ENCODE assay signal across 8 mouse cellular contexts in the genomic region with DNA sequence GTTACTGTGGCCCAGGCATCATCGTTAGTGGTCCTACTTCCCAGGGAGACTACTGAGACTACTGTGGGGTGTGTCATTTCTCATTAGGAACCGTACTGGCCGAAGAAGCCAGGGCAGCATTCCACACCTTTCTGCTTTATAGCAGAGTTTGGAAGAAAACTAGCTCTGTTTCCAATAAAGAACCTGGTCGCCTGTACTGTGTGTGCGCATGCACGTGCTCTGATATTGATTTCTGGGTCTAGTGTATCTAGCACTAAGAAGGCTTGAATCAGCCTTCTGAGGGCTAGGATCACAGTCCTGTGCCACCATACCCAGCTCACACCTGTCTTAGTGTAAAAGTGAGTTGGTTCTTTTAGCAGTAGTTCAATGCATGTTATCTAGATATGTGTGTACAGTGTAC. TPM values are rescaled to one million over a fixed set of nuclear protein-coding genes. Genes with fewer than 3 reads are reported as not detected.
DNase-seq lines count a peak whose midpoint lies in the region; ATAC-seq and TF ChIP-seq lines count a peak whose summit lies in the region.

No protein-coding gene starts in this region.

- no peak for TF ChIP-seq EP300 in CH12.LX (IDR thresholded peaks at IDR 0.05; ENCODE audit: low read length)

- peak overlapping the region; percentile 69 for H3K4me2 ChIP-seq in CH12.LX (ENCODE audit: insufficient read depth, low read depth, poor library complexity, severe bottlenecking)
- H3K4me2 ChIP-seq in heart, embryonic 16.5 days (ENCODE audit: low read depth, low read length), result peak overlapping the region; percentile 76
- peak overlapping the region; percentile 87 for H3K4me2 ChIP-seq in liver, embryonic 16.5 days (ENCODE audit: low read depth, low read length)

- no peak for TF ChIP-seq CTCF in CH12.LX (conservative IDR thresholded peaks at IDR 0.05 in 1 of 2, IDR thresholded peaks at IDR 0.05 in 1 of 2; ENCODE audit: low read depth in 2 of 2, low read length in 2 of 2)

- no peaks in the 10 kb centered on the region for H3K9me3 ChIP-seq in CH12.LX (replicated peaks; ENCODE audit: low read length)
- H3K9me3 ChIP-seq in heart, embryonic 16.5 days (replicated peaks; ENCODE audit: control insufficient read depth, low read length), result no peaks in the 10 kb centered on the region
- no peaks in the 10 kb centered on the region for H3K9me3 ChIP-seq in liver, embryonic 16.5 days (replicated peaks; ENCODE audit: control insufficient read depth, low read length)

- 67% methylated on average over 6 of the region's 6 CpGs for WGBS in heart, embryonic 16.5 days
- 57% methylated on average over 6 of the region's 6 CpGs for WGBS in liver, embryonic 16.5 days (ENCODE audit: insufficient replicate concordance)

- no peak for TF ChIP-seq RAD21 in CH12.LX (IDR thresholded peaks at IDR 0.05; ENCODE audit: low read depth, low read length)

- H3K4me1 ChIP-seq in CH12.LX (ENCODE audit: control insufficient read depth in 1 of 2, insufficient read depth in 2 of 2), result peaks cover 11 to 22% of the 10 kb centered on the region in 2 experiments; a peak in 3 of 4 replicates
- peaks cover 18% of the 10 kb centered on the region for H3K4me1 ChIP-seq in heart, embryonic 16.5 days (ENCODE audit: control insufficient read depth, insufficient read depth, low read length)
- peaks cover 22% of the 10 kb centered on the region for H3K4me1 ChIP-seq in liver, embryonic 16.5 days (ENCODE audit: control insufficient read depth, low read depth, low read length)

- H3K27ac ChIP-seq in CH12.LX (ENCODE audit: insufficient read depth, low read depth), result no peak overlapping the region
- no peak overlapping the region for H3K27ac ChIP-seq in heart, embryonic 16.5 days (ENCODE audit: low read length)
- no peak overlapping the region for H3K27ac ChIP-seq in liver, embryonic 16.5 days (ENCODE audit: low read length)

- no peaks in the 10 kb centered on the region for H3K27me3 ChIP-seq in CH12.LX (replicated peaks)
- H3K27me3 ChIP-seq in heart, embryonic 16.5 days (ENCODE audit: control insufficient read depth, insufficient read depth, low read length), result no peaks in the 10 kb centered on the region
- no peaks in the 10 kb centered on the region for H3K27me3 ChIP-seq in liver, embryonic 16.5 days (ENCODE audit: control insufficient read depth, insufficient read depth, low read depth, low read length)

- peaks cover 25% of the 10 kb centered on the region for H3K79me2 ChIP-seq in CH12.LX (replicated peaks; ENCODE audit: control insufficient read depth, extremely low read depth, insufficient read depth, poor library complexity, severe bottlenecking)

- TF ChIP-seq POLR2A in CH12.LX (IDR thresholded peaks at IDR 0.05; ENCODE audit: low read depth, low read length), result no peak

- peaks cover 42 to 46% of the 10 kb centered on the region in 2 experiments for H3K36me3 ChIP-seq in CH12.LX (replicated peaks in 1 of 2; ENCODE audit: control insufficient read depth in 1 of 2, insufficient read depth in 1 of 2, low read length in 1 of 2)
- H3K36me3 ChIP-seq in heart, embryonic 16.5 days (ENCODE audit: control insufficient read depth, insufficient read depth), result peaks cover 27% of the 10 kb centered on the region
- peaks cover 26% of the 10 kb centered on the region for H3K36me3 ChIP-seq in liver, embryonic 16.5 days (ENCODE audit: control insufficient read depth, insufficient read depth)

- H3K9ac ChIP-seq in CH12.LX (ENCODE audit: insufficient read depth, low read depth), result peak overlapping the region; percentile 90
- H3K9ac ChIP-seq in heart, embryonic 16.5 days (ENCODE audit: low read length), result peak overlapping the region; percentile 99
- peak overlapping the region; percentile 94 for H3K9ac ChIP-seq in liver, embryonic 16.5 days (ENCODE audit: low read depth, low read length)

- in situ Hi-C loops in CH12.LX (cut with MboI; ENCODE audit: low pct_ligation_motif_present, low pct_unique_long_range_greater_than_20kb, low sequenced_read_pairs), result loop anchor here (10.0 kb wide), 1 partner anchor 134 kb away; a partner anchor contains a TSS

- H3K4me3 ChIP-seq in CH12.LX (replicated peaks in 1 of 3; ENCODE audit: low read depth in 2 of 3, low read length in 2 of 3, poor library complexity in 1 of 3), result peak overlapping the region; percentile 64 to 96 (median 91)
- H3K4me3 ChIP-seq in heart, embryonic 16.5 days (ENCODE audit: low read length), result peak overlapping the region; percentile 98
- peak overlapping the region; percentile 87 for H3K4me3 ChIP-seq in liver, embryonic 16.5 days (ENCODE audit: low read depth, low read length)

- DNase-seq in heart, adult 11 months, result peak; percentile 81
- no peak for DNase-seq in heart, postnatal 4 days
- DNase-seq in CH12.LX (ENCODE audit: extremely low read depth), result no peak
- no peak for DNase-seq in frontal cortex, postnatal 25 days (ENCODE audit: low spot score in 2 of 2)
- DNase-seq in spleen, postnatal 36 days (ENCODE audit: low spot score in 2 of 2), result no peak
- no peak for DNase-seq in urinary bladder, postnatal 4 days (ENCODE audit: low spot score in 2 of 2)

- dilution Hi-C loops in CH12.LX (cut with MboI; ENCODE audit: extremely low pct_ligation_motif_present, extremely low pct_unique_long_range_greater_than_20kb, low sequenced_read_pairs), result no loop called here

- no peak for ATAC-seq in heart, embryonic 16.5 days (replicated peaks; ENCODE audit: extremely low read depth, insufficient read depth, low FRiP score)
- ATAC-seq in liver, embryonic 16.5 days (ENCODE audit: low read depth), result no peak

TF ChIP-seq in CH12.LX, 34 proteins besides CTCF, POLR2A, EP300 and RAD21:
- no peak for TF ChIP-seq SMC3 (IDR thresholded peaks at IDR 0.05; ENCODE audit: low read depth, low read length)
- TF ChIP-seq BHLHE40 (IDR thresholded peaks at IDR 0.05; ENCODE audit: low read depth, low read length), result peak; percentile 22; the same call in 1 of the 2 replicates
- 0 out of 2 replicates have a peak, but pooled peaks have one; percentile 18 for TF ChIP-seq SIN3A (IDR thresholded peaks at IDR 0.05; ENCODE audit: low read length)

RNA-seq across cellular contexts. Expression of a gene that starts 1.1 kb away (rescaled TPM):
- total RNA-seq in heart, postnatal 4 days (2021), result 100 to 1,000 TPM; 151 to 152 TPM
- total RNA-seq in CH12.LX (2012; rRNA removed) (215 and 223 TPM in 2 replicates), CH12.LX (2014; rRNA removed) (187 and 188 TPM in 2 replicates)
- 202 and 275 TPM in 2 replicates for polyA plus RNA-seq in CH12.LX (2012; ENCODE audit: insufficient read length, low read depth)
- 288 and 303 TPM in 2 replicates for polyA plus RNA-seq in heart, embryonic 16.5 days (2015; fragmentation: Nextera tagmentation; extraction: Ambion mirVana)
- 190 and 194 TPM in 2 replicates for polyA plus RNA-seq in liver, embryonic 16.5 days (2015; fragmentation: Nextera tagmentation; extraction: Ambion mirVana)

RNA-seq across cellular contexts. Expression of a gene that starts 12.0 kb away (rescaled TPM):
- 10 to 100 TPM; 13.2 to 15.8 TPM for total RNA-seq in heart, postnatal 4 days (2021)
- total RNA-seq in CH12.LX (2012; rRNA removed), result 25.1 and 27.7 TPM in 2 replicates
- 17.9 and 19.3 TPM in 2 replicates for total RNA-seq in CH12.LX (2014; rRNA removed)
- polyA plus RNA-seq in CH12.LX (2012; ENCODE audit: insufficient read length, low read depth), result 26.3 and 26.4 TPM in 2 replicates
- 27.0 and 27.3 TPM in 2 replicates for polyA plus RNA-seq in heart, embryonic 16.5 days (2015; fragmentation: Nextera tagmentation; extraction: Ambion mirVana)
- 13.0 and 13.3 TPM in 2 replicates for polyA plus RNA-seq in liver, embryonic 16.5 days (2015; fragmentation: Nextera tagmentation; extraction: Ambion mirVana)

RNA-seq across cellular contexts. Expression of a gene that starts 15.9 kb away (rescaled TPM):
- 1 to 10 TPM; 1.4 to 2.3 TPM for total RNA-seq in heart, postnatal 4 days (2021)
- 29.2 and 34.9 TPM in 2 replicates for total RNA-seq in CH12.LX (2012; rRNA removed)
- 0.65 and 4.4 TPM in 2 replicates for total RNA-seq in CH12.LX (2014; rRNA removed)
- polyA plus RNA-seq in CH12.LX (2012; ENCODE audit: insufficient read length, low read depth), result 4.9 and 11.5 TPM in 2 replicates
- 2.7 and 19.0 TPM in 2 replicates for polyA plus RNA-seq in heart, embryonic 16.5 days (2015; fragmentation: Nextera tagmentation; extraction: Ambion mirVana)
- 2.9 and 7.2 TPM in 2 replicates for polyA plus RNA-seq in liver, embryonic 16.5 days (2015; fragmentation: Nextera tagmentation; extraction: Ambion mirVana)

RNA-seq across cellular contexts. Expression of a gene that starts 16.2 kb away (rescaled TPM):
- total RNA-seq in heart, postnatal 4 days (2021), result 100 to 1,000 TPM; 100 to 101 TPM
- total RNA-seq in CH12.LX (2012; rRNA removed) (46.6 and 47.2 TPM in 2 replicates), CH12.LX (2014; rRNA removed) (32.6 and 37.9 TPM in 2 replicates)
- 66.9 and 69.7 TPM in 2 replicates for polyA plus RNA-seq in CH12.LX (2012; ENCODE audit: insufficient read length, low read depth)
- polyA plus RNA-seq in heart, embryonic 16.5 days (2015; fragmentation: Nextera tagmentation; extraction: Ambion mirVana), result 180 and 190 TPM in 2 replicates
- 31.2 and 34.4 TPM in 2 replicates for polyA plus RNA-seq in liver, embryonic 16.5 days (2015; fragmentation: Nextera tagmentation; extraction: Ambion mirVana)

RNA-seq across cellular contexts. Expression of a gene that starts 22.8 kb away (rescaled TPM):
- total RNA-seq in heart, postnatal 4 days (2021), result under 1 TPM; 0.14 to 0.41 TPM
- total RNA-seq in CH12.LX (2012; rRNA removed) (0.97 and 1.4 TPM in 2 replicates), CH12.LX (2014; rRNA removed) (0.23 and 0.31 TPM in 2 replicates)
- 0.93 and 1.4 TPM in 2 replicates for polyA plus RNA-seq in CH12.LX (2012; ENCODE audit: insufficient read length, low read depth)
- polyA plus RNA-seq in heart, embryonic 16.5 days (2015; fragmentation: Nextera tagmentation; extraction: Ambion mirVana), result 0.05 and 0.10 TPM in 2 replicates
- polyA plus RNA-seq in liver, embryonic 16.5 days (2015; fragmentation: Nextera tagmentation; extraction: Ambion mirVana), result 0.07 TPM in 1 of 2 replicates, not detected in the other
